Mouse (Mus musculus): ENCODE measurements around the gene Tmem110. TPM values are rescaled to one million over a fixed set of nuclear protein-coding genes. Genes with fewer than 3 reads are reported as not detected.
A peak's percentile ranks its signal among the peaks of the same experiment; 100 is the strongest.

Gene Tmem110
- polyA plus RNA-seq, 1 experiment = 36.5 TPM

DNA sequence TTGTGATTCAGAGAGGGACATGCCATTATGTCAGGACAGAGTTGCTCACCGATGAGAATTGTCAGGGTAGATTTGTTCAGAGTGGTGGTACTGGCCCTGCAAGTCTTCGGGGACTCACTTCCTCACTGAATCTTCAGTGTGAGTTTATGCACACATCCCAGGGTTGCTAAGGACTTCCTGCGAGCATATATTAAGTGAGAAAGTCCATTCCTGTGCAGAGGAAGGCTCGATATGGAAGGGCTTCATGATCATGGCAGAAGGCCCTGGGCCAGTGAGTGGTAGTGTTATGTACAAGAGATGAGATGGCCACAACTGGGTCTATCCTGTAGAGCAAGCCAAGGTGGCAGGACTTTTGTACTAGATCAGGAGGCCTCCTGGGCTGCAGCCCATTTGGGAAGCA, 2.1 kb downstream of the Tmem110 start:
- Histone ChIP-seq H3K4me3 (ENCODE audit: insufficient read depth, low read length) (no peak overlapping the region), H3K27ac (ENCODE audit: insufficient read depth, low read length) (no peak overlapping the region), H3K4me1 (ENCODE audit: control insufficient read depth, insufficient read depth, low read length) (peaks cover 10% of the 10 kb centered on the region)
- TF ChIP-seq POLR2A (IDR thresholded peaks at IDR 0.05; ENCODE audit: extremely low read depth, insufficient read depth, low read length) (no peak), CTCF (IDR thresholded peaks at IDR 0.05; ENCODE audit: extremely low read depth, insufficient read depth, low read length) (no peak)

DNA sequence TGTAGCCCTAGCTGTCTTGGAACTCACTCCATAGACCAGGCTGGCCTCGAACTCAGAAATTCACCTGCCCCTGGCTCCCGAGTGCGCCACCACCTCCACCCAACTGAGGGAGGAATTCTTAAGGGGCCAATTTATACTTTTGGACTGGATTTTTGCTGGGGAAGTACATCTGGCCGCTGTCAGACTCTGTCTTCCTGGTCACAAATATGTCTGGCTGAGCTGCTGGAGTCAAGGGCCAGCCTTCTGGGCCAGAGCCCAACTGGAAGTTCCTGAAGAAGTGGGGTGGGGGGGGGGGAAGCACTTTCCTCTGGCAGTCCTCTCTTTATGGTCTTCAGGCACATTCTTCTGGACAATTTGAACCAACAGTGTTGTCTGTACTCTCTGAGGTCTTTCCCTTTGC, 2.7 kb downstream of the Tmem110 start:
- no peak overlapping the region for H3K27ac ChIP-seq (ENCODE audit: insufficient read depth, low read length)
- H3K4me3 ChIP-seq (ENCODE audit: insufficient read depth, low read length) = no peak overlapping the region
- peaks cover 10% of the 10 kb centered on the region for H3K4me1 ChIP-seq (ENCODE audit: control insufficient read depth, insufficient read depth, low read length)
- no peak for TF ChIP-seq CTCF (IDR thresholded peaks at IDR 0.05; ENCODE audit: extremely low read depth, insufficient read depth, low read length)
- no peak for TF ChIP-seq POLR2A (IDR thresholded peaks at IDR 0.05; ENCODE audit: extremely low read depth, insufficient read depth, low read length)

DNA sequence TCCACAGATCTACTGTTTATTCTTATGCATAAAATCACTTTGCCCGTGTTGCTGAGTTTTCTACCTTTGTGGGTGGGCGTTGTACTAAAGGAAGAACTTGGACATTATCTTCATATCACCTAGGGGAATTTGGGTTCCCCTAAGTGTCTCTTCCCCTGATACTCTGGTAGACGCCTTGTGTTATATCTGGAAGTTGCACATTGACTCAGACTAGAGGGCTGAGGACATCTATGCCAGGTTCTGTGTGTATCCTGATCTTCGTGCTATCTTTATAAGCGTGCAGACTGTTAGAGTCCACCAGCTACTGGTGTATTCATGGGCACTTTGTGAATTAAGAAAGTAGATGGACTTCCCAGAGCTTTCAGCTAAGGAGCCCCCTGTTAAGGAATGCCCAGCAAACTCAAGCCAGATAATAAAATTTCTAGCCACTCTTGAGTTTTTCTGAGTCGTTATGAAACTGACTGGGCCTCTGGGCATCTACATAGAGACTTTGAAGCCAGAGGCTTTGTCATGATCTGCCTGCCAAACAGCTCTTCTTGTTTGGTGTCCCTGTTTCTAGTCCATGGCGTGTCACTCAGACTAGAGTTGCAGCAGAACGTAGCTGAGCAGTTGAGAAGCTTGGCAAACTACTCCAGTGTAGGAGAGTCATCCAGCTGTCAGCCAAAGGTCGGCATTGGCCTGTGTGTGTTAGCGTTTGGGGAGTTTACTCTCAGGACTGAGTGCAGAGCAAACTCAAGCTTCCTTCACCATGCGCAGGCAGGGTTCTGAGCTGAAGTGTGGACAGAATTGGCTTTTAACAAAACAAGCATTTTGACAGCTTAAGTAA, 3.5 kb downstream of the Tmem110 start:
- TF ChIP-seq POLR2A (IDR thresholded peaks at IDR 0.05; ENCODE audit: extremely low read depth, insufficient read depth, low read length) (no peak), CTCF (IDR thresholded peaks at IDR 0.05; ENCODE audit: extremely low read depth, insufficient read depth, low read length) (no peak)
- Histone ChIP-seq H3K4me1 (ENCODE audit: control insufficient read depth, insufficient read depth, low read length) (peaks cover 10% of the 10 kb centered on the region), H3K27ac (ENCODE audit: insufficient read depth, low read length) (peak overlapping the region; percentile 40; the same call in 1 of the 2 replicates), H3K4me3 (ENCODE audit: insufficient read depth, low read length) (no peak overlapping the region)

DNA sequence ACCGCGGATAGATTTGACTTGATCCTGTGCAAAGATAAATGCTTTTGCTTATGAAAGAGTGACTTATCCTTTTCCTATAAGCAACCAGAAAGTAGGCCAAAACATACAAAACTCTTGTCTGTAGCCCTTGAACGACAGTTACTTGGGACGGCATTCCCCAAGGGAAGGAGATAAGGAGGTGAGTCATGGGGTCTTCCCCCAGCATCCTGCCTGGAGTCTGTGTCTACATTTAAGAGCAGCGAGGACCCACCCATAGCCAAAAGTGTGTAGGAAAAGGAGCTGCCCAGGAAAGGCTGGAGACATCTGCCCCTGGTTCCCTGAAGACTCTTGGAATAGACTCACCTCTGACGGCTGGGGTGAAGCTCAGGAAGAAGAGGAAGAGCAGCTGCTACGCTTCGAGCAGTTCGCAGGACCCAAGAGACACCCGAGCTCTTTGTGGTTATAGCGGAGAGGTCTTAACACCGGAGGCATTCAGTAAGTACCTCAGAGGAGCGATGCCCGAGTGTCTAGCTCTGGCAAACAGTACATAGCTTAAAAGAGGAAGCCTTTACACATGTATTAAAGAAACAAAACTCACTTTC, 12.1 kb downstream of the Tmem110 start:
- TF ChIP-seq CTCF (IDR thresholded peaks at IDR 0.05; ENCODE audit: extremely low read depth, insufficient read depth, low read length) (no peak), POLR2A (IDR thresholded peaks at IDR 0.05; ENCODE audit: extremely low read depth, insufficient read depth, low read length) (no peak)
- H3K4me3 ChIP-seq (ENCODE audit: insufficient read depth, low read length) = no peak overlapping the region
- peaks cover 1% of the 10 kb centered on the region; the same call in 1 of the 2 replicates for H3K4me1 ChIP-seq (ENCODE audit: control insufficient read depth, insufficient read depth, low read length)
- no peak overlapping the region for H3K27ac ChIP-seq (ENCODE audit: insufficient read depth, low read length)

DNA sequence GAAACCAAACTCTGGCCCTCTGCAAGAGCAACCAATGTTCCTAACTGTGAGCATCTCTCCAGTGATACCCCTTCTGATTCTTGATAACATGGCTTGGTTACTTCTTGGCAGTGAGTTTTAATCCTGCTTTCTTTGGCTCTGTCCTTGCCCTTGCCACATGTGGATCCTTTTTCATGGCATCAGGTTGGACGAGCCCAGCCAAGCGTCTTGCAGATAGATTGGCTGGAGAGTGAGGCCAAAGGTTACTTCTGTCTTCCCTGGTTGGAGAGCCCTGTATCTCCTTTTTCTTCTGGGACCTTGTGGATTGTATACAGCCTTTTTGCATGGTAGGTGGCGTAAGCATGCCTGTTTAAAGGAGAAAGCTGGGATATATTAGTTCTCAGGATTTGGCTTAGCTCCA, 18.3 kb downstream of the Tmem110 start:
- H3K4me1 ChIP-seq (ENCODE audit: control insufficient read depth, insufficient read depth, low read length) = no peaks in the 10 kb centered on the region

DNA sequence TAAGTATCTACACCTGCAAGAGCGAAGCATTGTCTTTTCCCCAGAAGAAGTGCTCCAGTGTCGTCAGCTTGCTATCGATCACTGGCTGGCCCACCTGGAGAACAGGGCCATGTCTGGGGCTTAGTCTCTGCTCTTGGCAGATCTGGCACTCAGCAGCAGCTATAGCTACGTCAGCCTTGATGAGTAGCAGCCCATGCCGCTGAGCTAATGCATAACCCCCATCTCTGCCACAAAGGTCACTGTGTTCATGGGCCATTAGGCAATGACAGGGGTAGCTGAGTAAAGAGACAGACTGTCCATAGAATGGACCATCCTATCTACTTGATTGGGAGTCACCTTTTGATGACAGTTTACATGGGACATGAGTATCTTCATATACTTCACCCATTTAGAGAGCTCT, 25.1 kb downstream of the Tmem110 start:
- no peak overlapping the region for H3K4me3 ChIP-seq (ENCODE audit: insufficient read depth, low read length)
- H3K4me1 ChIP-seq (ENCODE audit: control insufficient read depth, insufficient read depth, low read length) = no peaks in the 10 kb centered on the region
- H3K27ac ChIP-seq (ENCODE audit: insufficient read depth, low read length) = no peak overlapping the region
- TF ChIP-seq POLR2A (IDR thresholded peaks at IDR 0.05; ENCODE audit: extremely low read depth, insufficient read depth, low read length) (no peak), CTCF (IDR thresholded peaks at IDR 0.05; ENCODE audit: extremely low read depth, insufficient read depth, low read length) (no peak)

More for the DNA sequence above, 18.3 kb downstream of the Tmem110 start:
- no peak overlapping the region for H3K27ac ChIP-seq (ENCODE audit: insufficient read depth, low read length)
- TF ChIP-seq POLR2A (IDR thresholded peaks at IDR 0.05; ENCODE audit: extremely low read depth, insufficient read depth, low read length) (no peak), CTCF (IDR thresholded peaks at IDR 0.05; ENCODE audit: extremely low read depth, insufficient read depth, low read length) (no peak)
- H3K4me3 ChIP-seq (ENCODE audit: insufficient read depth, low read length) = no peak overlapping the region

DNA sequence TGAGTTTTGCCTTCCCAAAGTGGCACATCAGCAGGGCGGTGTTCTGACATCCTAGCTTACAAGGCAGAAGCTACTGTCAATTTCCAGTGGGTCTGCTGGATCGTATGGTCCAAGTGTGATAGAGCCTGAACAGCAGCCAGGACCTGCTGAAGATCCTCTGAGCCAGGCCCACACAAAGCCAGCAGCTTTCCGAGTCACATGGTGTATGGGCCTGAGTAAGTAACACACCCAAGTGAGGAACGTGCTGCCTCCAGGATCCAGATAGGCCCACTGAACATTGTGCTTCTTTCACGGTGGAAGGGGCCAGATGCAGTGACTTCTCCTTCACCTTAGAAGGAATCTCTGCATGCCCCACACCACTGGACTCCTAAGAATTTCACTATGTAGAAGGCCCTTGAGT, 26.9 kb downstream of the Tmem110 start:
- Histone ChIP-seq H3K27ac (ENCODE audit: insufficient read depth, low read length) (no peak overlapping the region), H3K4me1 (ENCODE audit: control insufficient read depth, insufficient read depth, low read length) (peaks cover 6% of the 10 kb centered on the region), H3K4me3 (ENCODE audit: insufficient read depth, low read length) (no peak overlapping the region)
- TF ChIP-seq POLR2A (IDR thresholded peaks at IDR 0.05; ENCODE audit: extremely low read depth, insufficient read depth, low read length) = no peak
- TF ChIP-seq CTCF (IDR thresholded peaks at IDR 0.05; ENCODE audit: extremely low read depth, insufficient read depth, low read length) = no peak

DNA sequence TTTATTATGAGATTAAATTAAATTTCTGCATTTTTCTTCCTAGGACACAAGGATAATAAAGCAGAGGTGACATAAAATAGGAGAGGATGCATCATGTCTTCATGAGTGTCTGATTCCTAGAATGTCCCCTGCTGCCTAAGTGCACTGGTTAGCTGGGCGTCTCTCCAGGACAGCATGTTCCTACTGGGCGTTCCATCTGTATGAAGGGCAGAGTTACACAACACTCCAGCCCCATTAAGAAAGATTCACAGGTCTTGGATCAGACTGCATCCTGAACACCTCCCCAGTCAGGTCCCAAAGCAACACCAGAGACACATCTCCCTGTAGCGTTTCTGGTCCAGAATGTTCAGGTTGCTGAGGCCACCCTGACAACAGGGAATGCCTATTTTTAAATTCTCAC, 29.9 kb downstream of the Tmem110 start:
- Histone ChIP-seq H3K27ac (ENCODE audit: insufficient read depth, low read length) (no peak overlapping the region), H3K4me3 (ENCODE audit: insufficient read depth, low read length) (no peak overlapping the region), H3K4me1 (ENCODE audit: control insufficient read depth, insufficient read depth, low read length) (peaks cover 6% of the 10 kb centered on the region)
- TF ChIP-seq POLR2A (IDR thresholded peaks at IDR 0.05; ENCODE audit: extremely low read depth, insufficient read depth, low read length) = no peak
- no peak for TF ChIP-seq CTCF (IDR thresholded peaks at IDR 0.05; ENCODE audit: extremely low read depth, insufficient read depth, low read length)

DNA sequence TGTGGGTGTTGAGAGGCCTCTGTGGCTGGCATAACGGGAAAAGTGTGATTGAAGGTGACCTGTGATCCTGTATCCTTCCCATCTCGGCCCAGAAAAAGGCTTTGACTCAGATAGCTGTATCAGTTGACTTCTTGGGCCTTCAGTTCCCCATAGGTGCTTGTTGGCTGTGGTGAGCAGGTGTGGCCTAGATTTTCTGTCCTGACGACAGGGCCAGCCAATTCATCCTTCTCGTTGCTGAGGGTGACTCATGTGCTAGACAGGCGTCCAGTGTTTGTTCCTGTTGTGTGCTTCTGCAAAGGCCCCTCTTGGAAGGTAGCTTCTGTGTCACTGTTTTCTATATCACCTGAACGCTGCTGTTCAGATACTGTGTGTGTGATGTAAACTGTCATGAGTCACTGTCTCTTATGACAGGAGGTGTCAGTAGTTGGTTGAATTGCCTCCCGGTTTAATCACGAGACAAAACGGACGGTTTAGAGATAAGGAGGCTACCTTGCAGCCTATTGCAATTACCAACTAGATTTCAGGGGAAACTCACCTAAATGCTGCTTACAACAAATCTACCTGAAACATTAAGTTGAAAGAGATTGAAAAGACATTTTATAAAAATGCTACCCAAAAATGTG, 31.6 kb downstream of the Tmem110 start:
- TF ChIP-seq CTCF (IDR thresholded peaks at IDR 0.05; ENCODE audit: extremely low read depth, insufficient read depth, low read length) (no peak), POLR2A (IDR thresholded peaks at IDR 0.05; ENCODE audit: extremely low read depth, insufficient read depth, low read length) (no peak)
- no peak overlapping the region for H3K27ac ChIP-seq (ENCODE audit: insufficient read depth, low read length)
- peaks cover 12% of the 10 kb centered on the region for H3K4me1 ChIP-seq (ENCODE audit: control insufficient read depth, insufficient read depth, low read length)

More for the DNA sequence above, 31.6 kb downstream of the Tmem110 start:
- no peak overlapping the region for H3K4me3 ChIP-seq (ENCODE audit: insufficient read depth, low read length)
